Mouse (Mus musculus) heart, adult 8-10 months (tissue): ENCODE results near the gene Scfd1. TPM values are rescaled to one million over a fixed set of nuclear protein-coding genes. Genes with fewer than 3 reads are reported as not detected.

Source experiments
- total RNA-seq, 4 experiments: library from RNA; stranded (reverse); gene quantifications; 2 replicates each; pipeline ENCODE4 v1.2.4; 2022

Gene Scfd1
- total RNA-seq, 4 experiments from 2014 or later = 22.2 to 25.6 (median 22.6) TPM

Other genes starting within 250 kb of the Scfd1 start
- 1 to 10 TPM; 1.9 to 2.6 (median 2.3) TPM for gene G2e3, start 29.4 kb upstream of the Scfd1 start, total RNA-seq
- under 1 TPM; 0.16 to 0.94 (median 0.27) TPM for gene Coch, start 215.8 kb downstream of the Scfd1 start, total RNA-seq